Mouse (Mus musculus): ENCODE data around the gene Stx17.

Gene Stx17

DNA sequence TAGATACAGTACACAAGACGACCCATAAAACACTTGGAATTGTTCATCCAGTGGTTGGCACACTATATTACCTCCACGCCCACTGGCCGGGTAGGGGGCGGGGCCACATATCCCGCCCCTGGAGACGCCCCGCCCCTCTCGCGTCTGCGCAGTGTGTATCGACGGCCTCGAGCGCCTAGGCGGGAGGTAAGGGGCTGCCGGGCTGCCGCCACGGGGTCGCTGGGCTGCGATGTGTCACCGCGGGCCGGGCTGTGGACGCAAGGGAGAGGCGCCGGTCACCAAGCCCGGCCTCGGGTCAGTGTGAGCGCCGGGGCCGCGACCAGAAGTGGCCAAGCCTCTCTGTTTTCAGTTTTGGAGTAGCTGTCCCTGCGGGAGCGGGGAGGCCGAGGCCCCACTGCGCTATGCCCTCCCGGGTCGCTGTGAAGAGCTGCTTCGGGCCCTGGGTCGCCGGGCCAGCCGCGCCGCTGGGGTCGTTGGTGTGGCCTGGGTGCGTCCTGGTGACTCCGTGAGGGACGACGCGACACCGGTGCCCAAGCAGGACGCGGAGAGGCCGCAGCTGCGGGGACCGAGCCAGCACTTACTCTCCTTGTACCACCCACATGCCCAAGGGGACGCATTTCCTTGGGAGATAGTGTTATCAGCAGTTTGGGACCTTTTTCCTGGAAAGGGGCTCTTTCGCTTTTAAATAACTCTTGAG lies at the start of gene Stx17:
Stx17 (plus strand) TSS at position 143 of the 697 bp plus-strand sequence.
- peak; percentile 92 for DNase-seq (ENCODE audit: low read depth, low spot score)

DNA sequence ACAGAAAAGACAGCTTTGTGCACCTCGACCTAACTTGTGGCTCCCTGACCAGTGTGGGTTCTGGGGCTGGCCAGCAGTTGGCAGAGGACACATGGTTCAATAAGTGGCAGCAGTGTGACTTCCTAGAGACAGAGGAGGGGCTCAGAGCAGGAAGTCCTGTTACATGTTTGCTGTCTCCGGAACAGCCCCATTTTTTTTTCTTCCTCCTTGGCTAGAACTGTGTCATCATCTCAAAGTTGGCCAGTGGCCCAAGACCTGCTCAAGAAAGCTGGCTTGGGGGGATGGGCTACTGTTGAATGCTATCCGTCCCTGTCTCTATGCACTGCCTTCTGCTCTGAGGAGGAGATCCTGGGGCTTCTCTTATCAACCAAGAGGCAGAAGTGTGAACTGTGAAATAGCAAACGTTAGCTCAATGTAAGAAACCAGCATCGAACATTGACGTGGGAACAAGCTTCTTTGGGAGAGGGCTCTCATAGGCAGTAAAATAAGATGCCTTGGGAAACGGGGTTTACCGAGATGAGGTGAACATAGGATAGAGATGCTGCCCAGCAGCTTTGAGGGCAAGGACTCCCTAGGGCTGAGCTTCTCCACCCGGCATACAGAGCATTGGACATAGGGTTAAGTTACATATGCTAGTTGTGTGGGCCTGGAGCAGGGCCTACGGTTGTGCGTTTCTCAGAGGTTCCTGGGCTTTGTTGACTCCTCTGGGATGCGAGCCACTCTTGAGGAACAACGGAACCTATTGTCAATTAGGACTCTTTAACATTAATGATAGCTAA lies 47.8 kb upstream of the Stx17 start:
- peak; percentile 30 for DNase-seq (ENCODE audit: low read depth, low spot score)

DNA sequence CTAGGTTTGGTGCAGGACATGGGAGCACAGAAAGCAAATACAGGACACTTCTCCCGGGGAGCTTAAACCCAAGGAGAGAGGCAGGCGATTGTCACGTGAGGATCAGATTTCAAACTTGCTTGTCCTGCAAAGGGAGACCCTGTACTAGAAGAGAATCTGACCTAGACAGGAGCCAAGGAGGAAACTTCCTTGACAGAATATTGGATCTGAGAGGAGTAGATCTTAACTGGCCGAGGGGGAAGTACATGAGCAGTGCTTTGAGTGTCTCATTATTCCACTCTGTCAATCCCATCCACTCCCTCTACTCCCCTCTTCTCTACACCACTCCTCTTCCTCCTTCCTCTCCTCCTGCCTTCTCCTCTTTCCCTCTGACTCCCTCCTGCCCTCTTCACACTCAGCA lies 46.5 kb upstream of the Stx17 start:
- DNase-seq (ENCODE audit: low read depth, low spot score) = no peak

DNA sequence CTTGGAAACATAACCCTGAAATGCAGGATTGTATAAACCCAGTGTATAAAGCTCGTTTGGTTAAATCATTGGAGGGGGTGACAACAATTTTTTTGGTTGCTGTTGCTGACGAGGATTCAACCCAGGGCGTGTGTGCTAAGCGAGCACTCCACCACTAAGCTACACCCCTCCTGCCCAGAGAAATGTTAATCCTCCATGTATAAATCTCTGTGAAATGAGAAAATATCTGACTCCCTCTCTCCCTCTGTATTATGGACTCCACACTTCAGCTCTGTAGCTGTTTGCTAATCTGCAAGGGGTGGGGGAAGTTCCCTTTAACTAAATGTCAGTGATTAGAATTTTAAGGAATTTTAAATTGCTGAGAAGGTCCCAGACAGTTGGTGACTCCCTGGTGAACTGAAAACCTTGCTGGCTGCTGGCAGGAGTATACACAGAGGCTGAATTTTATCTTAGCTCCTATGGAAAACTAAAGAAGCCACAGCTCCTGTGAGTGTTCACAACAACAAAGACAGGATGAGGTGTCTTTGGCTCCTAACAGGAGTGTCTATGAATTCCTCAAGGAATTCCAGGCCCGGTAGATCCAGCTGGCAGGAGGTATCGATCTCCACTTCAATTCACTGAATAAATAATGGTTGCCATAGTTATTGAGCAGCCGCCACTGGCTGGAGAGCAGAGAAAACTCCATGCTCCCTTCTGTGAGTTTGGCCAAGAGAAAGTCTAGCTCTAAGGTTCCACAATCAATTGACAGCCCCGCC lies 45.3 kb upstream of the Stx17 start:
- no peak for DNase-seq (ENCODE audit: low read depth, low spot score)

DNA sequence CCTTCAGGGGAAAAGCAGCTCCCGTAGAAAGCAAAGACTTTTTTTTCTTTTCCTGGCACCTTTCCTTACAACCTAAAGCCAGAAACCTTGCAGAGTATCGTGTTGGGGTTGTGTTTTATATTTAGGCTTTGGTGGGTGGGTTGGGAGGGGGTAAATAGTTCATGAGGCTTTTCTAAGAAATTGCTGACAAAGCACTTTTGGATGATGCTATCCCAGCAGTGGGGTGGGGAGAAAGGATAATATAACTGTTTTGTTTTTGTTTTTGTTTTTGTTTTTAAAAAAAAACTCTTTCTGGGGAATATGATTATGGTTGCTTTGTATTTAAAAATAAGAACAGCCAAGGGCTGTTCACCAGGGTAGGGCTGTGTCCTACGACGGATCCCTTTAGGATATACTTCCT lies 41.3 kb upstream of the Stx17 start:
- no peak for DNase-seq (ENCODE audit: low read depth, low spot score)

DNA sequence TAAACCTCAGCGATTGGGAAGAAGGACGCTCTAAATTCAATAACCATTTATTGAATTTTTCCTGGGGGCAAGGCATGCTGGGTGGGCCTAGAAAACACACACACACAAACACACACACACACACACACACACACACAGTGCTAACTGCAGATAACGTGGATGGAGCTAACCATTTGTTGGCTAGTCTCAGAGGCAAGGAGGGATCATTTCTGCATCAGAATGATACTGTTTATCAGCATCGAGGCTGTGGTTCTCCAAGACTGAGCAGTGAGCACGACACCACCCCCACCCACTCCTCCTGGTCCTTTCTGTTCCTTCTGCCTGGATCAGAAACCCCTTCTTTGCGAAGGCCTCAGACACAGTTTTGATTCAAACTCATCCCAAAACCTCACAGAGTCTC lies 38.1 kb upstream of the Stx17 start:
- no peak for DNase-seq (ENCODE audit: low read depth, low spot score)

DNA sequence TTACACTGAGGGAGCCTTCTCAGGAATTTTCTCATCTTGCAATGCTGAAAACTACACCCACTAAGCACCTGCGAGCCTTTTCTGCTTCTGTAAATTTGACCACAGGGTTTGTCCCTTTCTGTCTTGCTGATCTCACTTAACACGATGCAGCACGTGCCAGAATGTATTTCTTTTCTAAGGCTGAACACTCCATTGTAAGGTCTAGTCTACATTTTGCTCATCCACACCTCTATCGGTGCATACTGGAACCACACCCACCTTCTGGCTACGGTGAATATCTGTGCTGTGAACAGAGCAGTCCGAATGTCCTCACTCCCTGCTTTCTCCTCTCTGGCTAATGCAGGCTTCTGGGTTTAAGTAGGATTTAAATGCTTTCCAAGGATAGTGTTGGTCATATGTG lies 37.2 kb upstream of the Stx17 start:
- DNase-seq (ENCODE audit: low read depth, low spot score) = peak; percentile 32

DNA sequence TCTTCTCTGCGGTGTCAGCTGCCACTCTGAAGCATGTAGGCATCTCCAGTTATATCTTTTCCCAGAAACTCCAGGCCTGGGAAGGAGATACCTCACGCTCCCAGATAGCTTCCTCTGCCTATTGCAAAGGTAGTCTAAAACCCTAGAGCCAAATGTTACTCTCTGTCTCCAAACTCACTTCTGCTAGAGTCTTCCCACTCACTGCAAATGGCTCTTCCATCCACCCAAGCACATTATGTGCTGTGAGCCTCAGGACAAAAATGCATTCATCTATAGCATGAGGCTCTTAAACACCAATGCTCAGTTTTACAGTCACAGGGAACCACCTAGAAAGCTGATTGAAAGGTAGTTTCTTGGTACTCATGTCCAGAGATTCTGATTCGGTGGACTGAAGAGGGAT lies 31.5 kb upstream of the Stx17 start:
- DNase-seq (ENCODE audit: low read depth, low spot score) = no peak

DNA sequence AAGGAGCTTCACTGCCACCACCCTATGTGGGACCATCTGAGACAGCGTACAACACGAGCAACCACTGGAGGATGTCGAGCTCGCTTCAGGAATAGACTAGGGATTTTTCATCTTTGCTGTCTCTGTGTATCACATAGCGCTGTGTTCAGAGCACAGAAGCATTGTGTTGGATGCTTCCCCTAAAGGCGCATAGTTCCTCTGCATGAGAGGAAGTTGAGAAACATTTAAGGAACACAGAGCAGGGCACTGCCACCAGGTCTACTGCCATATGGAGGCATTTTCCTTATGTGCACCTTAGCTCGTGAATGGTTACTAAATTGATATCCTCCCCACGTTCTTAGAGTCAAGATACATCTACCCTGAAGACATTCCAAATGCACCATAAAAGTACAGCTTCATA lies 24.5 kb upstream of the Stx17 start:
- no peak for DNase-seq (ENCODE audit: low read depth, low spot score)

DNA sequence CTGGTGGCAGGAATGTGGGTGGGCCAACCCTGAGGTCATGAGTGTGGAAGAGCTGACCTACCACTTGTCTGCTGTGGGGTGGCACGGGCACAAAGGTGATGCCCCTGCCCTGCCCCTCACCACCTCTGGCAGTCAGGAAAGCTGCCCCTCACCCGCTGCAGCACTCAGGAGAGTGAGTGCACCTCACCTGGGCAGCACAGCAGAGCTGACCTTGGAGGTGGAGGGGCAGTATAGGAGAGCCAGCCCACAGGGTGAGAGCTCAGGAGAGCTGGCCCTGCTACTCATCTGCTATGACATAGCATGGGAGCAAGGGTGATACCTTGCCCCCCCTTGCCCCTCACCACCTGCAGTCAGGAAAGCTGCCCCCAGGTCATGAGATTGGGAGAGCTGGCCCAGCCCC lies 22.7 kb upstream of the Stx17 start:
- no peak for DNase-seq (ENCODE audit: low read depth, low spot score)

DNA sequence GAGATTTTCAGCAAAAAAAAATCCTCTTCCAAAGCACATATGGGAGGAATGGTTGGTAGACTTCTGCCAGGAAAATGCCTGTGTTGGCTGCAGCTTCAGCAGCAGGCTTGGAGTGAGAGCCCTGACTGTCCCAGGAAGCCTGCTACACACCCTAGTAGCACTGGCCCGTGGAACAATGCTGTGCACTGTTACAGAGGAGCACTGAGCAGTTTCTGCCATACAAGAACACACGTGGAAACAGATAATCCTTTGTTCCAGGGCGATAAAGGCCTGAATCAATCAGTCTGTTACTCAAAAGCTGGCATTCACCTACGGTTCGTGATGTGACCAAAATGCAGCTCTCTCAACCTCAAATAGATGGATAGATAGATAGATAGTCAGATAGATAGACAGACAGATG lies 19.3 kb upstream of the Stx17 start:
- no peak for DNase-seq (ENCODE audit: low read depth, low spot score)

DNA sequence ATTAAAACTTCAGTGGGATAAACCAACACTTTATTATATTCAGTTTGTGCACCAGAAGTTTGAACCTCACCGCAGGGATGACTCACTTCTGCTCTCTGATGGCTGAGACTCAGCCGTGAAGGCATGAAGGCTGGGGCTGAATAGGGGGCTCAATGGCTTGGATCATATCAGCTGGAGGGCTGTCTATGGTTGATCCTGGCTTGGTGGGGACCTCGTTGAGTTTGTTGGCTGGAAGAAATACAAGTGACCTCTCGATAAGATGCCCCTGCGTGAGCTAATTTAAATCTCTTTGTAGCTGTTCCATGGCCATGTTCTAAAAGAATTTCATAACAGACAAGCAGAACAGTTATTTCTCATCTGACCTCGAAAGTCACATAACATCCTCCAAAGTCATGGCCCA lies 17.6 kb upstream of the Stx17 start:
- DNase-seq (ENCODE audit: low read depth, low spot score) = no peak

DNA sequence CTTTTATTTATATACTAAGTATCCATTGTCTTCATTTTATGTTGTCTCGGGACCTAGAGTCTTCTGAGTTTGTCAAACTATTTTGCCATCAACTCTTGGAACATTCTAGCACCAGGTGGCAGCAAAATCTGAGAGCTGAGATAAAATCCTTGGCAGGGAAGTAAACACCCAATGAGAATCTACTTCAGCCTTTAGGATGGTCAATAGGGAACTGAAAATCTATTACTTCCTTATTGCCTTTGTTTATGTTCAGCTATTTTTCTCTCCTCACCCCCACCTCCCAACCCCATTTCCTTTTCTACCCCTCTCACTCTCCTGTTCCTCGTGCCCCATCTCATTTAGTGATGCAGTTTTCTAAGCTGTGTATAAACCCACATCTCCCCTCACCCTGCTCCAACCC lies 16.1 kb upstream of the Stx17 start:
- DNase-seq (ENCODE audit: low read depth, low spot score) = no peak

DNA sequence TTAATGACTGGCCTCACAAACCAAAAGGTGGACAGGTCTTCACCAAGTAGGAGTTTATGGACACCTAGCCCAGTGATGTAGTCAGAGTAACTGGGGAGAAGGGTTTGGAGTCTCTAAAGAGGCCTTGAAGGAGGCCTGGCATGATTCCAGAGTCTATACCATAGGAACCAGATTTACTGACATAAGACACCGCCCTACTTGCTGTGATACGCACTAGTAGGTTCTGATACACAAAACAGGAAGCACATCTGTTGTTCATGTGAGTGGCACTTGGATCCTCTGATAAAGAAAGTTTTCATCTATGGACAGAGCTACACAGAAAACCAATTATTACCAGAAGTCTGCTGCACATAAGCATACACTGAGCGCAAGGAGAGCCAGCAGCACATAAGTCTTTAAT lies 14.4 kb upstream of the Stx17 start:
- no peak for DNase-seq (ENCODE audit: low read depth, low spot score)

DNA sequence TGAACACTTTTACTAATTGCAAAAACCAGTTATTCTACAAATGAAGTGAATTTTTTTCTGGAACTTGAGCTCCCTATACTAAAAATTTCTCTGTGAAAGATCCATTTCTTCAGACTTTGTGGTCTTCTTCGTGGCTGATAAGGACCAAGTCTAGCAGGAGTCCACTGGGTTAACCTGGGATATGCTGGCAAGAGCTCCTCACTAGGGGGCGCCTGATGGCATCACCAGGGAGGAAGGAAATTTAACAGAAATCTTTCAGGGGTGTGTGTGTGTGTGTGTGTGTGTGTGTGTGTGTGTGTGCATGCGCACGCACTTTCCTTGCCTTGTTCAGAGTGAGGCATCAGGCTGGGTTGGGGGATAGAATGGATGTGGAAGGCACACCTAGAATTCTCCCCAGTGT lies 8.5 kb upstream of the Stx17 start:
- DNase-seq (ENCODE audit: low read depth, low spot score) = peak; percentile 76

DNA sequence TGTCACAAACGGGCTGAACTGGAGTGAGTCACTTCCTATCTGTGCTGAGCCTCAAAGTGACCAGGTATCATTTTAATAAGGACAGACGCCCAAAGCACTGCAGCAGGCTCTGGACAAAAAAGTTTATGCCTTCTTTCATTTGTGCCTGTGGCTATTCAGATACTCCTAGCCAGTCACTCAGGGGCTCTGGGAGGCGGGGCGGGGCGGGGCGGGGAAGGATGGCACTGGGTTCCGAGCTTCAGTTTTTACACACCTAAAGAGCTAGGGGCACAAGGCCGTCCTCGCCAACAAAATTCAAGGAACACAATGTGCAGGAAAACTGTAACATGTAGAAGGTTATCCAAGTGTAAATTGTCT lies 321 bp upstream of the Stx17 start:
- no peak for DNase-seq (ENCODE audit: low read depth, low spot score)

DNA sequence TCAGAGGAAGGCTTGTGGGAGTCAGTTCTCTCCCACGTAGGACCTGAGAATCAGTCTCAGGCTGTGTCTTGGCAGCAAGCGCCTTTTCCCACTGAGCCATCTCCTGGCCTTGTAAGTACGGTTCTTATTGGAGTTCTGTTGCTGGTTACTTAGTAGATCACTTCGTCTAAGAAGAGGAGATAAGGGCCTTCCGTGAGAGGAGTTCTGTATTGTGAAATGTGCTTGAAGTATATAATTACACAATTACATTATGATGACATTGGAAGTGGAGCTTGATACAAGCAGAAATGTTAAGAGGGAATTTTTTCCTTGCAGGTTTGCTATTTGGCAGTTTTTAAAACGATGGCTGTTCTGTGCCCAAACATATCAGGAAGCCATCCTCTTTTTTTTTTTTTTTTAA lies 5.6 kb downstream of the Stx17 start:
- no peak for DNase-seq (ENCODE audit: low read depth, low spot score)

DNA sequence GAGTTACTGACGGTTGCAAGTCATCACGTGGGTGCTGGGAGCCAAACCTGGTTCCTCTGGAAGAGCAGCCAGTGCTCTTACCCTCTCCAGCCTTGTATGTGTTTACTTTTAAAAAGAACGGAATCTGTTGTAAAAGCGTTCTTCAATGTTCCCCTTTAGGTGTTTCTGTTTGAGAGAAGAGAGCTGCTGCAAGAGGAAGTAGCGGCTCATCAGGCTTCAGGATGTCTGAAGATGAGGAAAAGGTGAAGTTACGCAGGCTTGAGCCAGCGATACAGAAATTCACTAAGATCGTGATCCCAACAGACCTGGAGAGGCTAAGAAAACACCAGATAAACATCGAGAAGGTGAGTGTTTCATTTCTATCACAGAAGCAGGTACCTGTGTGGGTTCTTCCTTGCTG lies 6.9 kb downstream of the Stx17 start:
- DNase-seq (ENCODE audit: low read depth, low spot score) = no peak

DNA sequence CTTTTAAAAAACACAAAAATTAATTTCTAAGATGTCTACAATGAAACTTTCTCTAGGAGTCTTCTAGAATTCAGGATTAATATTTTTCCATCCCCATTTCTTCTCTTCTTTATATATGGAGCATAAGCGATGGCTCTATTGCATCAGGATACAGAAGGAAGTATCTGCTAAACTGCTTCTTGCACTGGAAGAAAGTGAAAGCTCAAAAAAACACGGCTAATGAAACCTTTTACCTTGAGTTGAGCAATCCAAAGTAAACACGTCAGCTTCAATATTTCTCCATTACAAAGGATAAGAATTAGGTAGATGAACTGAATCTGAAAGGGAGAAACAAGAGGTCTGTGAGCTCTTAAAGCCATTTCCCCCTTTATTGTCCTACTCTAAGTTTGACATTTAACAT lies 8.0 kb downstream of the Stx17 start:
- no peak for DNase-seq (ENCODE audit: low read depth, low spot score)

DNA sequence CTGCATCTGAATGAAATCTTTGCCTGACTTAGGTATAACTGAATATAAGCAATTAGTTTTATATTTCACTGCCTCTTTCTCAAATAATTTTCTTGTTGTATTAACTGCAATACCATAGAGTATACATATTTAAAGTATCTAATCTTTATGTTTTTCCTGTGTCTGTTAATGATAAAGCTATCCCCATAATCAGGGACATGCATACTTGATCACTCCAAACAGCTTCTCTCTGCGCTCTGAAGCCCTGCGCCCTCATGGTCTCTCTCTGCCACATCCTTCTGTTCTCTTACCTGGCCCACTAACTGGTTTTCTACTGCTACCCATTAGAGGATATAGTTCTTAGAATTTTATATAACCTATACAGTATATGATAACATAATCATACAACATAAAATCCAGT lies 24.8 kb downstream of the Stx17 start:
- DNase-seq (ENCODE audit: low read depth, low spot score) = no peak

DNA sequence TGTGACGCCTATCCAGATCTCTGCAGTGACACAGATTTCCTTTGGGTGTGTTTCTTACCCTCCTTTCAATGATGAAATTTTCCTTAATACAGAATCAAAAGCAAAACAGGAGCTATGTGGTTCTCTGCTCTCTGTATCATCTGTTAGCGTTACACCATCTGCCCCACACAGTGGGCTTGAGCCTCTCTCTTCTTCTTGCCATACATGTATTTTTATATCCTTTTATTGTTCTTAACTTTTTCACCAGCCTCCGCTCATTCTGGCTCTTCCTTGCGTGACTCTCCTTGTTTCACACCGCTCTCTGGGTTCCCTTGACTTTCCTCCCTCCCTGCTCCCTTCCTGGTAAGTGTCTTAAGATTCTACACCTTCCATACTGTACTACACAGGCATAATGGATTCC lies 28.5 kb downstream of the Stx17 start:
- no peak for DNase-seq (ENCODE audit: low read depth, low spot score)

DNA sequence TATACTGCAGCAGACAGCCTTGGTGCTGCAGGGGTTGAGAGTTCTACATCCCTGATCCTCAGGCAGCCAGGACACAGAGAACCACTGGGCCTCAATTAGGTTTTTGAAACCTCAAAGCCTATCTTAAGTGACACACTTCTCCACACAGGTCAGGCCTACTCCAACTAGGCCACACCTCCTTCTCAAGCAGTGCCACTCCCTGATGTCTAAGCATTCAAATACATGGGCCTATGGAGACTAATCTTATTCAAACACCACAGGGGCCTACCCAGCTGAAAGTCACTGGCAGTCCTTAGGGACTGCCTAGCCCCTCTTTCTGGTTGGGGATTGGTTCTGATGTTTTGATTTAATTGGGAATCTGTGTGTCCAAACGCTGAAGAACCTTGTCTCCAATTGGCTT lies 31.1 kb downstream of the Stx17 start:
- DNase-seq (ENCODE audit: low read depth, low spot score) = no peak

DNA sequence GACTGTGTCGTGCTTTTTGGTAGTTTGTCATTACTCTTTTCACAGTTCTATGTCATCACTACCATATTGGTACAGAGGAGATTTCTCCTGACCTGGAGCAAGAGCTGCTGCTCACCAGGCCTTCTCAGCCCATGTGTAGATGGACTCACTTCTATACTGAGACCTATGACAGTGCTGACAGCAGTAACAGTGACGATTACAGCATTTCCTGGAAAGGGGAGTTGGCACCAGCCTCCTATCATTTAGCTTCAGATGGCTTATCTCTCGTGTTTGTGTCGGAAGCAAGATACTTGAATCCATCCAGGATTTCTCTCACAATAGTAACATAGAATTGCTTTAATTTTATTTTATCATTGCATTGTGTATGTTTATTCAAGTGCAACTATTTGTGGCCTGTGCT lies 35.7 kb downstream of the Stx17 start:
- no peak for DNase-seq (ENCODE audit: low read depth, low spot score)

All from CD4-positive, CD25-positive, alpha-beta regulatory T cell, adult 2 months (primary cell).